Mouse (Mus musculus): ENCODE results near the gene Eif2ak4.

Eif2ak4 gene

GRCm38 (mm10) chr2:118464450-118464849 lies 76.0 kb downstream of the Eif2ak4 start:
- DNase-seq (ENCODE audit: low read depth, low spot score) = no peak

- no peak for DNase-seq (ENCODE audit: low read depth, low spot score)
Measured at GRCm38 (mm10) chr2:118465894-118466293, 77.5 kb downstream of the Eif2ak4 start.

DNA sequence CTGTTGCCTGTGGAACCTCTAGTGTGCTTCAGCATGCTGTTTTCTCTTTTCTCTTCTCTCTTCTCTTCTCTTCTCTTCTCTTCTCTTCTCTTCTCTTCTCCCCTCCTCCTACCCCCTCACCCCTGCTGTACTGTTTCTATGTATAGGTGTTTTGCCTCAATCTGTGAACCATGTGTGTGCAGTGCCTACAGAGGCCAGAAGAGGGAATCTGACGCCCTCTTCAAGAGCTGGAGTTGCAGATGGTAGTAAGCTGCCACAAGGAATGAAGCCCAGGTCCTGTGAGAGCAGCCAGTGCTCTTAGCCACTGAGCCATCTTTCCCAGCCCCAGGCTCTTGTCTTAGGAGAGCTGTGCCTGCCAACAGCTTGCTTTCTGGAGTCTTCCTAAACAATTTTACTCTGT lies 78.2 kb downstream of the Eif2ak4 start:
- no peak for DNase-seq (ENCODE audit: low read depth, low spot score)

GRCm38 (mm10) chr2:118468354-118468753 lies 79.9 kb downstream of the Eif2ak4 start:
- no peak for DNase-seq (ENCODE audit: low read depth, low spot score)

GRCm38 (mm10) chr2:118478833-118479549 lies 90.6 kb downstream of the Eif2ak4 start:
- DNase-seq (ENCODE audit: low read depth, low spot score) = no peak

GRCm38 (mm10) chr2:118479550-118479909 lies 91.1 kb downstream of the Eif2ak4 start, which contains the start of gene Srp14:
Gene Srp14 (minus strand): TSS chr2:118479711.
- DNase-seq (ENCODE audit: low read depth, low spot score) = peak; percentile 91

- no peak for DNase-seq (ENCODE audit: low read depth, low spot score)
Measured at GRCm38 (mm10) chr2:118480886-118481285, 92.5 kb downstream of the Eif2ak4 start.

DNA sequence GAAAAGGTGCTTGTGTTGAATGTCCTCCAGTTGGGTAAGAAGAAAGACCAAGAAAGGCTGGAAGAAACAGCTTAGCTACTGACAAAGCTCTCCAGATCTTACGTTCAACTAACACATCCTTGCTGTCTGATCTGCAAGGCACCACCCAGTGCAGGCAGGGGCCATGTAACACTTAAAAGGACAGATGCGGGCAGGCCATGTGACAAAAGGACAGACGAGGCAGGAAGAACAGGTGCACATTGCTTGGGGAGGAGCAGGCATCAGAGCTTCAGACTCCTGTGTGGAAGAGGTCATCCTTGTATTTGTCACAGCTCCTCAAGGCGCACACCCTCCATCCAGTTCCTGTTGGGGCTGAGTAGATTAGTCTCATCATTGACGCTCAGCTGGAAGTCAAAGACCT lies 94.6 kb downstream of the Eif2ak4 start:
- no peak for DNase-seq (ENCODE audit: low read depth, low spot score)

GRCm38 (mm10) chr2:118484386-118484898 lies 96.0 kb downstream of the Eif2ak4 start:
- no peak for DNase-seq (ENCODE audit: low read depth, low spot score)

GRCm38 (mm10) chr2:118485415-118485814 lies 97.0 kb downstream of the Eif2ak4 start:
- DNase-seq (ENCODE audit: low read depth, low spot score) = no peak

DNA sequence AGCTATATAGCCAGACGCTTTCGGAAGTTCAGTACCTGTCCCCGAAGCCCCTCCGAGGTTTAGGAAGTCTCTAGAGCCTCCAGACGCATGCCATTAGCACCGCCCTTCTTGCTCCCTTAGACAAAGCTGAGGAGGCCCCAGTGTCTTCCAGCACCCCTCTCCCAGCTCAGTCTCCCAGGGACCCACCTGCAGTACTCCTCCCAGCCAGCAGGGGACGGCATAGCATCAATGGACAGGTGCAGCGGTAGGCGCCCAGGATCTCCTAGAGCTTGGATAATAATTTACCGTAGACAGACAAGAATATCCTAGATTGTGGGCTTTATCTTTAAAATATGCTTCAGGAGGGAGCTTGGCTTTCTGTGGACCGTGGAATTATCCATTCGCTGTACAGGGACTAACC lies 98.5 kb downstream of the Eif2ak4 start:
- DNase-seq (ENCODE audit: low read depth, low spot score) = no peak

DNA sequence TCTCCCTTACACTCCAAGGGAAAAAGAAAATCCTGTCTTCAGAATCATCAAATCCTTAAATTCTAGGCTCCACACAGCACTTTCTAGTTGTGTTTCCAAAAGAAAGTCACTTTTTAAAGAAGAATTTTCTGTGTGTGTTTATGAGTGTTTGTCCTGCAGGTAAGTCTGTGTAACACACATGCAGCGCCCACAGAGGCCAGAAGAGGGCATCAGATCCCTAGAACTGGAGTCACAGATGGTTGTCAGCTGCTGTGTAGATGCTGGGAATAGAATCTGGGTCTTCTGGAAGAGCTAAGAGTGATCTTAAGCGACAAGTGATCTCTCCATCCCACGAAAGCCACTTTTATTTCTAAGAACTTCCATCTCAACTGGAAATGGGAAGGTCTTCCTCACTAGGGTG lies 99.4 kb downstream of the Eif2ak4 start:
- no peak for DNase-seq (ENCODE audit: low read depth, low spot score)

- no peak for DNase-seq (ENCODE audit: low read depth, low spot score)
Measured at GRCm38 (mm10) chr2:118490241-118491091, 102.0 kb downstream of the Eif2ak4 start.

DNA sequence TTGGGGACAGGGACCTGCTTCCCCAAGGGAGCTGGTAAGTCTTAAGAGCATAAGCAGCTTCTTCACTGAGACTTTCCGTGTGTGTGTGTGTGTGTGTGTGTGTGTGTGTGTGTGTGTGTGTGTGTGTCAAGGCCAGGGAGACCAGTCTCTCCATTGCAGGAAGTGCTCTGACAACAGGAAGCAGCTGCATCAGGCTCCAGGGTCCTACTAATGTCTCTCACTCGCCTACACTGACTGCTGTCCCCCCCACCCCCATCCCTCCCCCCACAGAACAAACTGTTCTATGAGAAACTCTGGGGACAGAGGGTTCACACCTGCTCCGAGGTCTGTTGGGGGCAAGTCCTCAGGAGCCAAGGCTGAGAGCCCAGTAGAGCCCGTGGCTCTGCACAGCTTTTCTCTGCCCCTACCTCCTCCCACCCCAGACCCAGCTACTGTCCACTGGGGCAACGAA lies 102.9 kb downstream of the Eif2ak4 start:
- DNase-seq (ENCODE audit: low read depth, low spot score) = no peak

- no peak for DNase-seq (ENCODE audit: low read depth, low spot score)
Measured at GRCm38 (mm10) chr2:118491741-118492395, 103.5 kb downstream of the Eif2ak4 start.

DNA sequence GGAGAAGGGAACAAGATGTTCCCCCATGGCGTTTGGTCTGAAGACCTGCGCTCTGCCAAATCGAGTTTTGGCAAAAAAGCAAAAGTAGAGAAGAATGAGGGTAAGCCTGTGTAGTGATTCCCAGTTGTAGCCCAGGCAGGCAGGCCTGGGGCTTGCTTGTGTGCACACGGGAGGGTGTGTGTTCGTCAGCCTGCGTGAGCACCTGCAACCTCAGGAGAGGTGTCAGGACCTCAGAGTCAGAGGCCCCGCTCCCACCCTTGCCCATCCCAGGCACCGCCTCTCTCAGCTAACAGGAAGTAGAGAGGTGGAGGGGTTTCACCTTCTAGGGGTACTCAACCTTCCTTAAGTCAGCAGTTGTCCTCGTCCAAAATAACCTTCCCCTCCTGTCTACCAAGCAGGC lies 106.6 kb downstream of the Eif2ak4 start:
- no peak for DNase-seq (ENCODE audit: low read depth, low spot score)

- DNase-seq (ENCODE audit: low read depth, low spot score) = no peak
Measured at GRCm38 (mm10) chr2:118497890-118498289, 109.5 kb downstream of the Eif2ak4 start.

GRCm38 (mm10) chr2:118498476-118498875 lies 110.1 kb downstream of the Eif2ak4 start:
- DNase-seq (ENCODE audit: low read depth, low spot score) = no peak

DNA sequence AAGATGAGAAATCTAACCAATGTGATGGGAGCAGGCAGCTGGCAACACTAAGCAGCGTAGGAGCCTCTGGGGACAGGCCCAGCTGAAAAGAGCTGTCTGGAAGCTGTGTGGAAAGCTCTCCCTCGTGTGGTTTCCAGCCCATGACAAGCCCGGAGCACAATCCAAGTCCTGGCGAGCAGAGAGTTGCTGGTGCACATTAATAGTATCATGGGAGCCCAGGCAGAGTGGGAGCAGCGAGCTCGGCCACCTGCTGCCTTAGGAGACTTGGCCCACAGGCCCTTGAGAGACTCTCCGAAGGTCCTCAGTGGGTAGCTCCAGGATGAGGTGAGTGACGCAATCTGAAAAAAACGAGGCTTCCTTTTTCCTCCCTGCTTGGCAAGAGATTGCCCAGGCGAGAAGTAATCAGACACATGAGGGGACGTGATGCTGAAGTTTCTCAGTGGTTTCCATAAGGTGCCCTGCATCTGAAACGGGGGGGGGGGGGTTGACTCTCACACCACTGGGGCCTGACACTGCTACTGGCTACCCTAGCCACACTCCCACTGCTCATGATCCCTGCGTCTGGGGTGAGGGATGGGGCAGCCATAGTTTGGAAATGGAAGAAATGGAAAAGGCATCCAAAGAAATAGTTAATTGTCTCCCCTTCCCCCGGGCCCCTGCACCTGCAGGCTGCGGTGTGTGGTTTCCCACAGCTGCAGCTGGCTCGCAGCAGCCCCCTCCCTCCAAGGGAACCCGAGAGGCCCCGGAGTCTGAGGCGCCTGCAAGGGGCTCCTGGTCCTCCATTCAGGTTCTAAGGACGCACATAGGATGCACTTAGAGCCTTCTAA lies 110.9 kb downstream of the Eif2ak4 start:
- DNase-seq (ENCODE audit: low read depth, low spot score) = no peak

DNA sequence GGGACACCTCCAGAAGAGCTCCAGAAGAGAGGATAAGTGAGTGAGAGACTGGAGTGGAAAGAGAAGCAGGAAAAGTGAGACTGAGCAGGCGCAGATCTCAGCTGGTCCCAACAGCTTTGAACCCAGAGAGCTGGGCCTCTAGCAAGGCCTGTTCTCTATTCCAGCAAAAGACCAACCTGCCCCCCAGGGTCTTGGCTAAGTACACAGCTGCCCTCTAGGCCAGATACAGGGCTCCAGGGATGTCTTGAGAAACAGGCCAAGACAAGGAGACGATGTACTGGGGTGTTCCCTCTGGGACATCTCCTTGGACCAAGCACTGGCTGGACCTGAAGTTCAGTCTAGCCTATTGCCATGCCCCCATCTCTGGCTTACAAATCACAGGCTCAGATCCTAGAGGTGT lies 111.8 kb downstream of the Eif2ak4 start:
- no peak for DNase-seq (ENCODE audit: low read depth, low spot score)

GRCm38 (mm10) chr2:118507126-118507525 lies 118.7 kb downstream of the Eif2ak4 start:
- no peak for DNase-seq (ENCODE audit: low read depth, low spot score)
